Mouse (Mus musculus): Measurements from ENCODE around the gene Mrps35. TPM values are rescaled to one million over a fixed set of nuclear protein-coding genes. Genes with fewer than 3 reads are reported as not detected.

The Mrps35 gene
- total RNA-seq (2021): 10 to 100 TPM; 42.8 to 45.9 TPM
- long read RNA-seq, experiment 1, full-length matches to known transcripts: 28 of 40 reads
- long read RNA-seq, experiment 1, partial matches to known transcripts: 2 of 40 reads
- long read RNA-seq, experiment 1, other reads (novel, unspliced or antisense): 10 of 40 reads
- long read RNA-seq, experiment 2, full-length matches to known transcripts: 19 of 27 reads
- long read RNA-seq, experiment 2, partial matches to known transcripts: 0 of 27 reads
- long read RNA-seq, experiment 2, other reads (novel, unspliced or antisense): 8 of 27 reads

- intact Hi-C loops (cut with DNase I): no loop called here
- DNase-seq (ENCODE audit: low spot score in 2 of 2): peak; percentile 88 to 90
These were observed at the start of gene Mrps35 for GRCm38 (mm10) chr6:147042291-147043290. Mrps35 (plus strand) TSS chr6:147042764.

- intact Hi-C loops (cut with DNase I): loop anchor here (1.0 kb wide), 1 partner anchor 161 kb away; no protein-coding TSS in a partner anchor
- DNase-seq (ENCODE audit: low spot score in 2 of 2): peak; percentile 78 to 82
These were observed 48.3 kb upstream of the Mrps35 start for GRCm38 (mm10) chr6:146994236-146994635.

DNA sequence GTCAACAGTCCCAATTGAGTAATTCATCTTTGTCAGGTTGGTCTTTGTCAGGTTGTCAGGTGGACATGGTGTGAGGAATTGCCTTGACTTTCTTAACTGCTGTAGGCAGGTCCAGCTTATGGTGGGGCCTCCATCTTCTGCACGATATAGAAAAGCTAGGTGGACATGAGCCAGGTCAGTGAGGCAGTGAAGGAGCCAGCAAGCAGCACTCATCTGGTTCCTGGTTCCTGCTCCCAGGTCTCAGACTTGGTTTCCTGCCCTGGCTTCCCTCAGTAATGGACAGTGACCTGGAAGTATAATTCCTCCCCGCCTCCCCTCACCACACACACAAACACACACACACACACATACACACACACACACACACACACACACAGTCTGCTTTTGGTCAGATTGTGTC is 47.2 kb upstream of the Mrps35 start:
- DNase-seq (ENCODE audit: low spot score in 2 of 2): no peak
- intact Hi-C loops (cut with DNase I): no loop called here

DNA sequence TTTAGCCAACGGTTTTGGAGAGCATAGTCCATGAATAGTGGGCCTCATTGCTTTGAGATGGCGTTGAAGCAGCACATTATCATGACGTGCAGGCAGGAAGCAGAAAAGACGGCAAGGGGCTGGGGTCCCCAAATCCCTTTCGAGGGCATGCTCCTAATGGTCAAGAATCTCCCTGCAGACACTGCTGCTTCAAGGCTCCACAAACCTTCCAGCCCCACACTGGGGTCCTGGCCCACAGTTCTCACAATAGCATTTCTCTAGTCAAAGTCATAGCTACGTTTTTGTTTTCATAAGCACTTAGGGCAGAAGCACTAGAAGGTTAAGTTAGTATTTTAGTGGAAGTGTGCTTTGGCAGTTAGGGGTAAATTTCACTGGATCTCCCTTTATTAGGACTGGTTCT is 46.7 kb upstream of the Mrps35 start:
- intact Hi-C loops (cut with DNase I): no loop called here

GRCm38 (mm10) chr6:146997006-146997405 is 45.6 kb upstream of the Mrps35 start:
- no peak for DNase-seq (ENCODE audit: low spot score in 2 of 2)
- intact Hi-C loops (cut with DNase I): no loop called here

More for the DNA sequence above, 46.7 kb upstream of the Mrps35 start:
- no peak for DNase-seq (ENCODE audit: low spot score in 2 of 2)

DNA sequence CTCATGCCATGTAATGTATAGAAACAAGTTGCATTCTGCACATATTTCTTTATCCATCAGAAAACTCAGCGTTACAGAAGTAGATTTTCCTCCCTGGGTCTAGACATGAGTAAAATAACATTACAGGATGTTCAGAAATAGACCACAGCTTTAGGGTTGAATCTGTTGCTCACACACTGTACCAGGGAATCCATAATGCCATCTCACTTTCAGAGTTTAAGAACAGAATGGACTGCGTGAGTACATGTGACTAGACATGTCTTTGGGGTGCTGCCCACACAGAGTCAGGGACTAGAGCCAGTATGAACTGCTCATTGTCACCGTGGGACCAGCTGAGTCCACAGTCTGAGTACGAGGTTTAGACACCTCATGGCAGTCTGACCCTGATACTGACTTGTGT is 43.9 kb upstream of the Mrps35 start:
- DNase-seq (ENCODE audit: low spot score in 2 of 2): peak in 1 of 2 experiments; percentile 51
- intact Hi-C loops (cut with DNase I): no loop called here

DNA sequence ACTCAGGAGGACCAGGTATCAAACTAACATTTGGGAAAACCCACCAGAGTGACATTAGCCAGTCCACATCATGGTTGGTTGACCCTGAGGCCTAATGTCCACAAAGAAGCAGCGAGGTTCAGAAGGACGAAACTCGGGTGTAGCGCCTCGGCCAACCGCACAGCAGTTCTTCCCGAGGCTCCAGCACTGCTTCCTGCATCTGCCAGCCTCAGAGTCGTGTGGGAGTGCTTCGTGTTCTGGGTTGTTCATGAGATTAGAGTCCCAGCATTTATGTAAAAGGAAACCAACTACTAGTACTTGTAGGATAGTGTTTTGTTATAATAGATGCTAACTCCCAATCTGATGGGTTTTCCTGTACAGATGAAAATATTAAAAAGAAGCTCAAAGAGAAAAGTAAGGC is 43.3 kb upstream of the Mrps35 start:
- DNase-seq (ENCODE audit: low spot score in 2 of 2): peak in 1 of 2 experiments; percentile 26
- intact Hi-C loops (cut with DNase I): no loop called here

GRCm38 (mm10) chr6:146999755-147000154 is 42.8 kb upstream of the Mrps35 start:
- no peak for DNase-seq (ENCODE audit: low spot score in 2 of 2)
- intact Hi-C loops (cut with DNase I): no loop called here

DNA sequence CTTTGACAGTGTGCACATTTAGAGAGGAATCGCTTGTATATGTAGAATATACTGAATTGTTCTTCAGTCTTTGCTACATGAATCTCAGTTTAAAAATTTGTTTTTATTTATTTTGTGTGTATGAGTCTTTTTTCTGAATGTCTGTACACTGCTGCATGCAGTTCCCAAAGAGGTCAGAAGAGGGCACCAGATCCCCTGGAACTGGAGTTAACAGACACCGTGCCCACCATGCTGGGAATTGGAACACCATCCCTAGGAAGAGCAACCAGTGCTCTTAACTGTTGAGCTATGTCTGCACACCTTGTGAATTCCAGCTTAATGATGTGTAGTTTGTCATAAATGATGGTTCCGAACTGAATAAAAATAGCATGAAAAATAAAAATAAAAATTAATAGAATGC is 34.4 kb upstream of the Mrps35 start:
- DNase-seq (ENCODE audit: low spot score in 2 of 2): peak in 1 of 2 experiments; percentile 50
- intact Hi-C loops (cut with DNase I): no loop called here

DNA sequence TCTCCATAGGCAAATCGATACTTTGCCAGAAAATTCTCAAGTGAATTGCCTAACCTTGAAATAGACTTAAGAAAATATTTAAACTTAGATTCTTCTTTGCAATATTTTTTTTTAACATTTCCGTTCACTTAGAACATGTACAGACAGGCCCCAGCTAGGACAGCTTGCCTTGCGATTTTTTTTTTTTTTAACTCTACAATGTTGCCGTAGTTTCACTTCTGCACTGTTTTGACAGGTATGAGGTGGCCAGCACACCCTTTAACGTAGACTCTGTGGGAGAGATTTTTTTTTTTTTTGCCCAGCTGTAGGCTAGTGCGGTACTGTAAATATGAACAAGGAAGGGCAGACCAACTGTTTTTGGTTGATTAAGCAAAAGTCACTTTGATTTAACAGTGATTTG is 32.2 kb upstream of the Mrps35 start:
- no peak for DNase-seq (ENCODE audit: low spot score in 2 of 2)
- intact Hi-C loops (cut with DNase I): loop anchor here (10.0 kb wide), 1 partner anchor 944 kb away; no protein-coding TSS in a partner anchor

GRCm38 (mm10) chr6:147010811-147011520 is 31.6 kb upstream of the Mrps35 start:
- intact Hi-C loops (cut with DNase I): loop anchor here (10.0 kb wide), 1 partner anchor 944 kb away; no protein-coding TSS in a partner anchor
- no peak for DNase-seq (ENCODE audit: low spot score in 2 of 2)

DNA sequence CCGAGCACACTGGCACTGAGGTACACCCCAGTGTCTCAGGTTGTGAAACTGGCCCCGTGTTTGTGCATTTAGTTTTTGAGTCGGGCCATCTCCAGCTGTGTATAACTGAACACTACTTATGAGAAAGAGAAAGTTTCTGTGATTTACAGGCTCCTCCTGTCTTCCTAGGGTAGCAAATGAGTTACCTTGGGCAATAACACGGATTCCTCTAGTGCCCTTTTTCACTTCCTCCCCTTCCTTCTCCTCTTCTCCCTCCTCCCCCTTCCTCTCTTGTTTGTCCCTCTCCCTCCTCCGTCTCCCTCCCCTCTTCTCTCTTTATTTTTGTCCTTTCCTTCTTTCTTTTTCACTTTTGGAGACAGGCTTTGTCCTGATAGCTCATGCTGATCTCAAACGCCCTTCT is 31.0 kb upstream of the Mrps35 start:
- no peak for DNase-seq (ENCODE audit: low spot score in 2 of 2)
- intact Hi-C loops (cut with DNase I): loop anchor here (10.0 kb wide), 1 partner anchor 943 kb away; no protein-coding TSS in a partner anchor

DNA sequence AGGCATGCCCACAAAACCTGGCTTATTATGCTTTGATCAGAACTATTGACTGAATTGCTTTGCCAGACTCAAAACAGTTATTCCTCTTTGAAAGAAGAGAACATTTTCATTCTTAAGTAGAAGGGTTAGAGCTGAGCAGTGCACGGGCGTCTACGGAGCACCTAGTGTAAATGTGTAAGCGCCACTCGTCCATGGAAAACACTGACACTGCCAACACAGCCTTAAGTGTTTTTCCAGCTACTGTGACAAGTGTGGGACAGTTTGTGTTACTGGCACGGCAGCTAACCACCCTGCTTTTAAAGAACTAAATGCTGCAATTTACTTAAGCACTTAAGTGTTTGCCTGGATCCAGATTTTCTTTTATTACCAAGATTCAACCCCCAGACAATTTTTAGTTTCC is 30.6 kb upstream of the Mrps35 start:
- DNase-seq (ENCODE audit: low spot score in 2 of 2): no peak
- intact Hi-C loops (cut with DNase I): loop anchor here (10.0 kb wide), 1 partner anchor 943 kb away; no protein-coding TSS in a partner anchor

GRCm38 (mm10) chr6:147013546-147013945 is 29.0 kb upstream of the Mrps35 start:
- DNase-seq (ENCODE audit: low spot score in 2 of 2): no peak
- intact Hi-C loops (cut with DNase I): loop anchor here (10.0 kb wide), 1 partner anchor 941 kb away; no protein-coding TSS in a partner anchor

- DNase-seq (ENCODE audit: low spot score in 2 of 2): no peak
- intact Hi-C loops (cut with DNase I): loop anchor here (10.0 kb wide), 1 partner anchor 937 kb away; no protein-coding TSS in a partner anchor
These were observed 24.7 kb upstream of the Mrps35 start for GRCm38 (mm10) chr6:147017906-147018305.

DNA sequence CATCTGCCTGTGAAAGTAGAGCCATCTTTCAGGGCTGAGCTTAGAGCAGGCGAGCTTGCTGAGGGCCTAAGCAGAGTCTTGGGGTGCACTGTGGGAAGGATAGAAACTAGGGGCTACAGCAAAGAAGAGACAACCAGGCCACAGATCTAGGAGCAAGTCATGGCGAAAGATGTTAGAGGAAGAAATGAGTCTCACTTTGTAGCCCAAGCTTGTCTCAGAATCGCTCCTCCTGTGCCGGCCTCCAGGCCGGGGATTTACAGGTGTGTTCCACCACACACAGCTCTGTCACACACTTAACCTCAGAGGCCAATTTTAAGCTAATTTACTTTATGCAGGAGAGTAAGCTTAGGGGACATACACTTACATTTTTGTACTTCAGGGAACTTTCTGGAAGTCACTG is 24.2 kb upstream of the Mrps35 start:
- DNase-seq (ENCODE audit: low spot score in 2 of 2): no peak
- intact Hi-C loops (cut with DNase I): loop anchor here (10.0 kb wide), 1 partner anchor 936 kb away; no protein-coding TSS in a partner anchor

DNA sequence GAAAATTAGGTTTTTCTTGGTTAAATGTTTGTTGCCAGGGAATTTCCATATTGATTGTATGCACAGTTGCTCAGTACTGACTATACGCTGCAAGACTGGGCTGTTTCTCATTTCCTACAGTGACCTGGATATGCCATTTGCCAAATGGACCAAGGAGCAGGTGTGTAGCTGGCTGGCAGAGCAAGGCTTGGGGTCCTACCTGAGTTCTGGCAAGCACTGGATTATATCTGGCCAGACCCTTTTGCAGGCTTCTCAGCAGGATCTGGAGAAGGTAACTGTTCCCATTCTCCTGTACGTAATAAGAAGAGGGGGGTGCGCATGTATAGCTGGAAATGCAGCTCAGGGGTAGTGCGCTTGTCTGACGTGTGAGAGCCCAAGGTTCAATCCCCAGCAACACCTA is 21.4 kb upstream of the Mrps35 start:
- intact Hi-C loops (cut with DNase I): no loop called here
- no peak for DNase-seq (ENCODE audit: low spot score in 2 of 2)

DNA sequence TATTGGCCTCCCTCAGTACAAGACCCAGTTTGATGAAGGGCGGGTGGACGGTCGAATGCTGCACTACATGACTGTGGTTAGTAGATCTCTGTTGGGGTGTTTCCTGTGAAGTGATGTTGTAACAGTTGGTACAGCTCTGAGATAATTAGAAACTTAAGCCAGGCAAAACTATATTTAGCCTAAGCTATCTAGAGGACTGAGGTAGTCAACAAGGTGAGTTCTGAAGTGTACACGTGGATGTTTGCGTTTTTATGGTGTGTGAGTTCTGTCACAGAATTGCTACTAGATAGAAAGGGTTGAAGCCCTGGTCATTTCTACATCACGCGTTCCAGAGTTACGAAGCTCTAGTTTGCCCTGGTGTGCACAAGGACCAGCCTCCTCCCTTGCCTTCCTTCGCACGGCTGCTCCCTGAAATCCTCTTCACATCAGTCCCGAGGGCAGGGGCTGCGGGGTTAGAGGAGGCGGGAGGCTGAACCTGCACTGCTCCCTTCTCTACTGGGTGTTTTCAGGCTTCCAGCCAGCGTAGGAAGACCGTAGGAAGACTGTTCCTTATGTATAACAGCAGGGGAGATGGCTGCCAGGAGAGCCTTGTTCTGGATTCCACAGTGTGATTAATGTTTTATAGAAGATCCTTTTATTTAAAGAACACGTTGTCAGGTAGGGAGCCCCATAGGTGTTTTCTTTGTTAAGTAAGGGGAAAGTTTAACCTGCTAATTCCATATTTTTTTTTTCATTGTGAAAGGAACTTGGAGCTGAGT is 20.0 kb upstream of the Mrps35 start:
- intact Hi-C loops (cut with DNase I): no loop called here
- DNase-seq (ENCODE audit: low spot score in 2 of 2): no peak

DNA sequence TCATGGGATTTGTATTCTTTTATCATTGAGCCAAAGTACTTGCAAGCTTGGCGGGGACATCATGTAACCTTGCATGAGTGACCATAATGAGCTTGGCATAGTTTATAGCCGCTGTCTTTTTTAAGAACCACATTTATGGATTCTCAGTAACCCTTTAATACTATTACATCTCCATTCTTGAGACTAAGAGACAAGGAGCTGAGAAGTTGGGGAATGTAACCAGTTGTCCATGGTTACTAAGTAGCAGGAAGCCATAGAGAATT is 19.5 kb upstream of the Mrps35 start:
- no peak for DNase-seq (ENCODE audit: low spot score in 2 of 2)
- intact Hi-C loops (cut with DNase I): no loop called here
